Mouse (Mus musculus) MEL (cell line): ENCODE data around the gene Rnf167.

ENCODE experiments used
- CTCF ChIP-seq, 3 experiments: IDR thresholded peaks in 2 of 3; conservative IDR thresholded peaks in 1 of 3; 2 replicates each; pipeline ENCODE4 v1.5.1; 2011 to 2012; ENCODE audit warnings: low read length in 3 of 3, low read depth in 2 of 3, mild to moderate bottlenecking in 2 of 3, improper control_type of control experiment in 1 of 3, inconsistent platforms in 1 of 3, mixed read lengths in 1 of 3, moderate library complexity in 1 of 3; ENCODE audit not compliant: control insufficient read depth in 1 of 3, insufficient read depth in 1 of 3, poor library complexity in 1 of 3, severe bottlenecking in 1 of 3
- MAX ChIP-seq: IDR thresholded peaks from 2 replicates; pipeline ENCODE4 v1.6.1; 2011; ENCODE audit warnings: low read length, improper control_type of control experiment
- POLR2A ChIP-seq, 2 experiments: IDR thresholded peaks; 2 replicates each; pipeline ENCODE4 v1.6.1; 2011 to 2012; ENCODE audit warnings: low read length in 2 of 2, mild to moderate bottlenecking in 2 of 2, control low read depth in 1 of 2, improper control_type of control experiment in 1 of 2, low read depth in 1 of 2, moderate library complexity in 1 of 2; ENCODE audit not compliant: control insufficient read depth in 1 of 2, insufficient read depth in 1 of 2, poor library complexity in 1 of 2
- SIN3A ChIP-seq: IDR thresholded peaks from 2 replicates; pipeline ENCODE4 v1.6.1; 2012; ENCODE audit warnings: low read length, improper control_type of control experiment, inconsistent platforms
- UBTF ChIP-seq: IDR thresholded peaks from 2 replicates; pipeline ENCODE4 v1.6.1; 2012; ENCODE audit warnings: low read depth, mild to moderate bottlenecking, inconsistent platforms, low read length, improper control_type of control experiment, moderate library complexity, borderline replicate concordance; ENCODE audit not compliant: insufficient read depth

- no peak for TF ChIP-seq POLR2A (IDR thresholded peaks at IDR 0.05; ENCODE audit: control insufficient read depth in 1 of 2, insufficient read depth in 1 of 2, low read depth in 1 of 2, low read length in 2 of 2, poor library complexity in 1 of 2)
- no peak for TF ChIP-seq MAX
- no peak for TF ChIP-seq CTCF (IDR thresholded peaks at IDR 0.05 in 2 of 3, conservative IDR thresholded peaks at IDR 0.05 in 1 of 3; ENCODE audit: control insufficient read depth in 1 of 3, insufficient read depth in 1 of 3, low read depth in 2 of 3, low read length in 3 of 3, poor library complexity in 1 of 3, severe bottlenecking in 1 of 3)
- TF ChIP-seq UBTF = no peak
- no peak for TF ChIP-seq SIN3A
Observed at GRCm38 (mm10) chr11:70674501-70674900, 27.5 kb downstream of the Rnf167 start.
